Mouse (Mus musculus): ENCODE results near the gene Gm20708.

- no peak for TF ChIP-seq GATA1 (IDR thresholded peaks at IDR 0.05; ENCODE audit: borderline replicate concordance, low read length)
- TF ChIP-seq FLI1 (IDR thresholded peaks at IDR 0.05; ENCODE audit: low read length): no peak
These were observed 70.2 kb downstream of the Gm20708 start for GRCm38 (mm10) chr11:117879676-117880075.
